Mouse (Mus musculus): Measurements from ENCODE around the gene H2-D1. TPM values are rescaled to one million over a fixed set of nuclear protein-coding genes. Genes with fewer than 3 reads are reported as not detected.

H2-D1 gene
- polyA plus RNA-seq, 1 experiment from 2014 or later: 37.2 TPM

GRCm38 (mm10) chr17:35252619-35253292 is 9.8 kb upstream of the H2-D1 start:
- Histone ChIP-seq H3K36me3 (replicated peaks) (peaks cover 69% of the 10 kb centered on the region), H3K4me3 (replicated peaks) (no peak overlapping the region), H3K4me2 (no peak overlapping the region), H3K9ac (no peak overlapping the region), H3K9me3 (no peaks in the 10 kb centered on the region), H3K27ac (no peak overlapping the region), H3K4me1 (peaks cover under 1% of the 10 kb centered on the region; the same call in 1 of the 2 replicates), H3K27me3 (0 out of 2 replicates have a peak, but pooled peaks cover 11% of the 10 kb centered on the region)
- no peak for ATAC-seq (ENCODE audit: low FRiP score)
- WGBS: 83% methylated on average over 18 of the region's 18 CpGs

DNA sequence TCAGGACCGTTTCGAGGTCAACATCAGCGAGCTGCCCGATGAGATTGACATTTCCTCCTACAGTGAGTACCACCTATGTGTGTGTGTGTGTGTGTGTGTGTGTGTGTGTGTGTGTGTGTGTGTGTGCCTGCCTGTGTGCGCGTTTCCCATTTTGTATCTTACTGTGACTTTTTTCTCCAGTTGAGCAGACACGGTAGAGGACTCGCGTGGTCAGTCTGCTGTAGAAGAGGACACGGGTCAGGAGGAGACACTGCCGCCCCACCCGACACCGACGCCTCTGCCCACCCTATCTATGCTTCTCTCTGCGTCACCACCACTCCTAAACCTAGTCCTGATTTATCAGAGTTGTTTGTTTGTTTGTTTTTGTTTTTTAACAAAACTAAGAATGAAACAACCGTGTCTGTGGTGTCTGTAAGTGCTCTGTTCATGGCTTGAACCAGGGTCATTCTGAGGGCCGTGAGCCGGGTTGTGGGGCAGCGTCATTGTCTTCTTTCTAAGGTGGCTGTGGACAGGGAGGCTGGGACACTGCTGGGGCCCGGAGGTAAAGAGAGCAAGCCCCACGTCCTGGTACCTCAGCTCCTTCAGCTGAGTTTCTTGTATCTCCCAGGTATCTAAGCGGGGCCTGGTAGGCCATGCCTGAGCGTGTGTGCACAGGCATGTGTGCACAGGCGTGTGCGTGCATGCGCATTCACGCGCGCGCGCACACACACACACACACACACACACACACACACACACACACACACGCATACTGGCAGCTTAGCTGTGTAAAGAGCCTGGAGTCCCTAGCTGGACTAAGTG is 9.0 kb upstream of the H2-D1 start:
- peaks cover 62% of the 10 kb centered on the region for H3K36me3 ChIP-seq (replicated peaks)
- no peak for ATAC-seq (ENCODE audit: low FRiP score)

DNA sequence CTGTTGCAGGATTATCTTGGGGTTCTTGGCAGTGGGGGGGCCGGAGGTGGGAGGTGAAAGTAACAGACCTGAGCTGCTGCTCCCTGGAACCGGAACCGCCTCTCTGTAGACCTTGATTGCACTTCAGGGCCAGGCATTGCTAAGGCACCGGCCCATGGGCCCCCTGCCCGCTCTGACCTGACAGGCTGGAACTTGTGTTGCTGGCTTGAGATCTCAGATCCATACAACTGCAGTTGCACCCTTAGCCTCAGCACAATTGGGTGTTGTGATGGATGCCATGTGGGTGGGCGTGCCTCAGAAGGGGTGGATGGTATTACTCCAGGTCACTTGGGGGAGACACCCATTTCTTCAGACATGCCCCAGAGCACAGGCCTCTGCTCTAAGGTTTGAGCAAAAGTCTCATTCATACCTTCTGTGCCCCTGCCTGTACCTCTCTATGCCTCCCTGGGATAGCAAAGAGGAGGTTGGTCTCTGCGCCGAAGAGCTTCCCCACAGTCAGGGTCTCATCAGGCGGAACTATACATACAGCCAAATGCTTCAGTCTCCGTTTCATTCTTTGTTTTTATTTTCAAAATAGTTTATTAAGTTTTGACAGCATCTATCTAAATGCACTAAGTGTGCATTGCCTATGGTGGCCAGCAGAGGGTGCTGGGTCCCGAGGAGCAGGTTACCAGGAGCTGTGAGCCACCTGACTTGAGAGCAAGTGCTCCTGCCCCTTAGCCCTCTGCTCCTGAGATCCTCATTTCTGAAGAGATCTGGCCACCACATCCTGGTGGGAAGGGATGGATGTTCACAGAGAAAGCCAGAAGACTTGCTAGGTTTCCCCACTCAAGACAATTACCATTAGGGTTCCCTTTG is 8.1 kb upstream of the H2-D1 start:
- peak; percentile 37; the same call in 1 of the 2 replicates for ATAC-seq (ENCODE audit: low FRiP score)
- WGBS: 59% methylated on average over 11 of the region's 11 CpGs

More for the DNA sequence above, 9.0 kb upstream of the H2-D1 start:
- Histone ChIP-seq H3K4me3 (replicated peaks) (no peak overlapping the region), H3K4me1 (peaks cover 4% of the 10 kb centered on the region; the same call in 1 of the 2 replicates), H3K27ac (0 out of 2 replicates have a peak overlapping the region, but pooled peaks have one; percentile 32), H3K4me2 (no peak overlapping the region), H3K9me3 (no peaks in the 10 kb centered on the region), H3K9ac (no peak overlapping the region), H3K27me3 (0 out of 2 replicates have a peak, but pooled peaks cover 11% of the 10 kb centered on the region)
- 86% methylated on average over 31 of the region's 32 CpGs for WGBS

DNA sequence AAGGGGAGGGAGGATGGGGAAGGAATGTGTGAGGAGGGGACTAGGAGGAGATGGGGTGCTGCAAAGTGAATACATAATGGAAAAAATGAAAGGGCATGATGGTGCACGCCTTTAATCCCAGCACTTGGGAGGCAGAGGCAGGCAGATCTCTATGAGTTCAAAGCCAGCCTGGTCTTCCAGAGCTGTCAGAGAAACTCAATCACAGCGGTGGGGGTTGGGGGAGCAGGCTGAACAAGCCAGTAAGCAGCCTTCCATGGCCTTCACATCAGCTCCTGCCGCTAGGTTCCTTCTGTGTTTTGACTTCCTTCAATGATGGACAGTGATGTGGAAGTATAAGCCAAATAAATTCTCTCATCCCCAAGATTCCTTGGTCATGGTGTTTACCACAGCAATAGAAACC is 7.2 kb upstream of the H2-D1 start:
- Histone ChIP-seq H3K4me1 (peaks cover 4% of the 10 kb centered on the region; the same call in 1 of the 2 replicates), H3K9ac (no peak overlapping the region), H3K36me3 (replicated peaks) (peaks cover 44% of the 10 kb centered on the region), H3K4me3 (replicated peaks) (no peak overlapping the region), H3K27ac (no peak overlapping the region), H3K27me3 (peaks cover 18% of the 10 kb centered on the region), H3K4me2 (no peak overlapping the region), H3K9me3 (no peaks in the 10 kb centered on the region)
- no peak for ATAC-seq (ENCODE audit: low FRiP score)
- 68% methylated on average over 3 of the region's 3 CpGs for WGBS

More for the DNA sequence above, 8.1 kb upstream of the H2-D1 start:
- Histone ChIP-seq H3K9ac (no peak overlapping the region), H3K27me3 (0 out of 2 replicates have a peak, but pooled peaks cover 11% of the 10 kb centered on the region), H3K36me3 (replicated peaks) (peaks cover 52% of the 10 kb centered on the region), H3K27ac (peak overlapping the region; percentile 25; the same call in 1 of the 2 replicates), H3K4me3 (replicated peaks) (no peak overlapping the region), H3K4me1 (peaks cover 4% of the 10 kb centered on the region; the same call in 1 of the 2 replicates), H3K4me2 (no peak overlapping the region), H3K9me3 (no peaks in the 10 kb centered on the region)

DNA sequence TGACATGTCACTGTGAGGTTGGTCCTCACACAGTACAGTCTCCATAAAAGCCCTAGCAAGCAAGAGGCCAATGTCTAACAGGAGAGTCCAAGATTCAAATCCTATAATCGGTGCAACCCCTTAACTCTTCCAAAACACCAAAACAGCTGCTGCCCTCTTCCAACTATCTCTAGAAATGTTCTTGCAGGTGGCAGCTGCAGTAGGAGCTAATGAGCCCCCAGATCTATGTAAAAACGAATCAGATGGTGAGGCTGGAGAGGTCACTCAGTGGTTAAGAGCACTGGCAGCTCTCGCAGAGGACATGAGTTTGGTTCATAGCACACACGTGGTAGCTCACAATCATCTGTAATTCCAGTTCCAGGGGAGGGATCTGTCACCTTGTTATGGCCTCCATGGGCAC is 6.8 kb upstream of the H2-D1 start:
- Histone ChIP-seq H3K9ac (no peak overlapping the region), H3K4me1 (peaks cover 4% of the 10 kb centered on the region; the same call in 1 of the 2 replicates), H3K27ac (no peak overlapping the region), H3K4me3 (replicated peaks) (no peak overlapping the region), H3K9me3 (no peaks in the 10 kb centered on the region), H3K36me3 (replicated peaks) (peaks cover 40% of the 10 kb centered on the region), H3K27me3 (peaks cover 18% of the 10 kb centered on the region), H3K4me2 (no peak overlapping the region)
- WGBS: 61% methylated on average over 4 of the region's 4 CpGs
- ATAC-seq (ENCODE audit: low FRiP score): no peak

DNA sequence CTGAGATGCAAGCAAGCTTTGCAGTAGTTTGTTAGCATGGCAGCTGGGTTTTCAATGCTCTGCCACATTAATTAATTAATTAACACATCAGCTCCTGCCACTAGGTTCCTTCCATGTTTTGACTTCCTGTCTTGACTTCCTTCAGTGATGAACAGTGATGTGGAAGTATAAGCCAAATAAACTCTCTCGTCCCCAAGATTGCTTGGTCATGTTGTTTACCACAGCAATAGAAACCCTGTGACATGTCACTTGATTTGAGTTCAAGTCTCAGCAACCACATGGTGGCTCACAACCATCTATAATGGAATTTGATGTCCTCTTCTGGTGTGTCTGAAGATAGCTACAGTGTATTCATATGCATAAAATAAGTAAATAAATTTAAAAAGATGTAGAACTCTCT is 5.2 kb upstream of the H2-D1 start:
- H3K4me3 ChIP-seq (replicated peaks): no peak overlapping the region
- WGBS: 83% methylated on average over 1 of the region's 1 CpGs
- H3K27ac ChIP-seq: no peak overlapping the region
- H3K9me3 ChIP-seq: no peaks in the 10 kb centered on the region
- peaks cover 28% of the 10 kb centered on the region for H3K27me3 ChIP-seq
- no peak for ATAC-seq (ENCODE audit: low FRiP score)
- no peak overlapping the region for H3K4me2 ChIP-seq
- H3K9ac ChIP-seq: no peak overlapping the region
- peaks cover 5% of the 10 kb centered on the region; the same call in 1 of the 2 replicates for H3K4me1 ChIP-seq
- peaks cover 25% of the 10 kb centered on the region for H3K36me3 ChIP-seq (replicated peaks)

DNA sequence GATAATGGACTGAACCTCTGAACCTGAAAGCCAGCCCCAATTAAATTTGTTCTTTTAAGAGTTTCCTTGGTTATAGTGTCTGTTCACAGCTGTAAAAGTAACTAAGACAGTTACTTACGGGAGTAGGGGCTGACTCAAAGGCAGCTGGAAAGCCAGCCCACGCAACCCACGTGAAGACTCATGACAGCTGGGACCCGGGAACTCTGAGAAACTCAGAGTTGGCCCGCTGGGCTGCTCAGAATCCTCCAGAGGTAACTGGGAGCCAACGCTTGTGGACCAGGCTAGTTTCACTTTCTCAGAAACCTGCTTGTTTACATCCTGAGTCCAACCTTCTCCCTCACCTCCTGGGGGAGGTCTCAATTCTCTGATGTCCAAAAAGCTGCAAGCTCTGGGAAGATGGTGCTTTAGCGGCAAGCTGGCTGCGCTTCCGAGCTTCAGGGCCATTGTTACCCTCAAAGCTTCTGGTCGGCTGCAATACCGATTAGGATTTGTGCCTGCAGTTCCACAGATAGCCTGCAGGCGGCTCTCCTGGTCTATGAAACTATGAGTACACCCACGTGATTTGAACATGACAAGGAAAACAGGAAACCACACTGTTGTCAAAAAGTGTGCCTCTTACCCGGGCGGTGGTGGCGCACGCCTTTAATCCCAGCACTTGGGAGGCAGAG is 4.6 kb upstream of the H2-D1 start:
- peaks cover 9% of the 10 kb centered on the region for H3K4me1 ChIP-seq
- 14% methylated on average over 17 of the region's 17 CpGs for WGBS
- H3K27ac ChIP-seq: no peak overlapping the region
- H3K9ac ChIP-seq: peak overlapping the region; percentile 29; the same call in 1 of the 2 replicates
- peak overlapping the region; percentile 40 for H3K4me2 ChIP-seq
- 0 out of 2 replicates have a peak overlapping the region, but pooled peaks have one; percentile 15 for H3K4me3 ChIP-seq (replicated peaks)
- H3K27me3 ChIP-seq: peaks cover 32% of the 10 kb centered on the region
- peak; percentile 2; the same call in 1 of the 2 replicates for ATAC-seq (ENCODE audit: low FRiP score)
- H3K9me3 ChIP-seq: no peaks in the 10 kb centered on the region
- peaks cover 19% of the 10 kb centered on the region for H3K36me3 ChIP-seq (replicated peaks)

GRCm38 (mm10) chr17:35258492-35259478 is 3.7 kb upstream of the H2-D1 start:
- Histone ChIP-seq H3K4me1 (peaks cover 10% of the 10 kb centered on the region), H3K27me3 (peaks cover 37% of the 10 kb centered on the region), H3K9ac (no peak overlapping the region), H3K36me3 (replicated peaks) (peaks cover 11% of the 10 kb centered on the region), H3K4me3 (replicated peaks) (no peak overlapping the region), H3K27ac (no peak overlapping the region), H3K4me2 (peak overlapping the region; percentile 40; the same call in 1 of the 2 replicates), H3K9me3 (no peaks in the 10 kb centered on the region)
- no peak for ATAC-seq (ENCODE audit: low FRiP score)
- WGBS: 65% methylated on average over 13 of the region's 14 CpGs

DNA sequence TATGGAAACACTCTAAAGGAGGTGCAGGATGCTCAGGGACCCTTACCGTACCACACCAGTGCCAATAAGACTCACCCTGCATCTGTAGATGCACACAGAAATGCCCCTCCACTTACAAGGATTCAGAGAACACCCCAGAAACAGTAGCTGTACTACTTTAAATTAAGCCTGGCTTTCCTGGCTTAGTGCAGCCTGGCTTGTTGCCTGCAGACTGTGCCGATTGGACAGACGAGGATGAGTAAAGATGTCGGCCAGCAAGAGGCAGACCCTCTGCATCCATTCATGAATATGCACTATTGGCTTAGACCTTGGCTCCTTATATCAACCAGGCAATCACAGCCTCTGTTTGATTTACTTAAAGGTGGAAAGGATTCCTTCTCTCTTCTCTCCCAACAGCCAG is 2.9 kb upstream of the H2-D1 start:
- Histone ChIP-seq H3K9ac (no peak overlapping the region), H3K9me3 (no peaks in the 10 kb centered on the region), H3K27ac (no peak overlapping the region), H3K27me3 (peaks cover 45% of the 10 kb centered on the region), H3K36me3 (replicated peaks) (peaks cover 3% of the 10 kb centered on the region; the same call in 1 of the 2 replicates), H3K4me1 (peaks cover 13% of the 10 kb centered on the region), H3K4me3 (replicated peaks) (no peak overlapping the region), H3K4me2 (no peak overlapping the region)
- 79% methylated on average over 4 of the region's 4 CpGs for WGBS
- ATAC-seq (ENCODE audit: low FRiP score): no peak

DNA sequence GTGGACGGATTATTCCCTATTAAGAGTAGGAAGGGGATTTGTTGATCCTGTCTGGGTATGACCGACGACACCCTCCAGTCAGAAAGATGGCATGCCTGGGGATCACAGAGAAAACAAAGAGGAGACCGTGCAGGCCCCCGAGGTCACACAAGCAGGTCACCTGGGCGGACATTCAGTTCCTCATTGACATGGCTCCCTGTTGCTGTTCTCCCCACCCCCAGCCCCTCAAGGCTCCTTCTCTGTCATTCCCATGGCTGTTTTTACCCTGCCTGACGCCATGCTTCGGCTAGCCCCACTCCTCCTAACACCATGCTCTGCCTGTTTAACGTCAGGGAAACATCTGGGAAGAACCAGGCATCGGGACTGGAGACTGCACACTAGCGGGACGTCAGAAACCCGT is 879 bp upstream of the H2-D1 start:
- no peak overlapping the region for H3K4me3 ChIP-seq (replicated peaks)
- 76% methylated on average over 13 of the region's 13 CpGs for WGBS
- no peaks in the 10 kb centered on the region for H3K9me3 ChIP-seq
- no peak overlapping the region for H3K27ac ChIP-seq
- H3K36me3 ChIP-seq (replicated peaks): no peaks in the 10 kb centered on the region
- H3K4me2 ChIP-seq: no peak overlapping the region
- peaks cover 13% of the 10 kb centered on the region for H3K4me1 ChIP-seq
- no peak for ATAC-seq (ENCODE audit: low FRiP score)
- peaks cover 43% of the 10 kb centered on the region for H3K27me3 ChIP-seq
- no peak overlapping the region for H3K9ac ChIP-seq
